Comparison of ENCODE assay signal across 8 mouse cellular contexts in genomic region chr6:83830941-83831605, GRCm38 (mm10). TPM values are rescaled to one million over a fixed set of nuclear protein-coding genes. Genes with fewer than 3 reads are reported as not detected.
DNase-seq lines count a peak whose midpoint lies in the region; ATAC-seq and TF ChIP-seq lines count a peak whose summit lies in the region.

No protein-coding gene starts in this region.

- peaks cover 3% of the 10 kb centered on the region; the same call in 1 of the 2 replicates for H3K79me2 ChIP-seq in CH12.LX (replicated peaks; ENCODE audit: control insufficient read depth, extremely low read depth, insufficient read depth, poor library complexity, severe bottlenecking)

- no peak for TF ChIP-seq RAD21 in CH12.LX (IDR thresholded peaks at IDR 0.05; ENCODE audit: low read depth, low read length)

- H3K9ac ChIP-seq in kidney, embryonic 16.5 days (replicated peaks; ENCODE audit: low read length), result peak overlapping the region; percentile 88
- peak overlapping the region; percentile 79 for H3K9ac ChIP-seq in CH12.LX (ENCODE audit: insufficient read depth, low read depth)
- peak overlapping the region; percentile 78 for H3K9ac ChIP-seq in hindbrain, embryonic 11.5 days (ENCODE audit: low read depth, low read length)

- in situ Hi-C loops in CH12.LX (cut with MboI; ENCODE audit: low pct_ligation_motif_present, low pct_unique_long_range_greater_than_20kb, low sequenced_read_pairs), result no loop called here

- no peaks in the 10 kb centered on the region for H3K9me3 ChIP-seq in kidney, embryonic 16.5 days (ENCODE audit: low read length)
- H3K9me3 ChIP-seq in CH12.LX (replicated peaks; ENCODE audit: low read length), result no peaks in the 10 kb centered on the region
- H3K9me3 ChIP-seq in hindbrain, embryonic 11.5 days (ENCODE audit: control insufficient read depth, low read length), result no peaks in the 10 kb centered on the region

- peak overlapping the region; percentile 76 for H3K27ac ChIP-seq in kidney, embryonic 16.5 days (ENCODE audit: low read length)
- H3K27ac ChIP-seq in CH12.LX (ENCODE audit: insufficient read depth, low read depth), result peak overlapping the region; percentile 68
- H3K27ac ChIP-seq in hindbrain, embryonic 11.5 days (ENCODE audit: low read depth, low read length), result peak overlapping the region; percentile 73

- H3K4me3 ChIP-seq in kidney, embryonic 16.5 days (ENCODE audit: low read length), result peak overlapping the region; percentile 79
- H3K4me3 ChIP-seq in CH12.LX (replicated peaks in 1 of 3; ENCODE audit: low read depth in 2 of 3, low read length in 2 of 3, poor library complexity in 1 of 3), result peak overlapping the region; percentile 58 to 85 (median 68)
- H3K4me3 ChIP-seq in hindbrain, embryonic 11.5 days (ENCODE audit: low read depth, low read length), result peak overlapping the region; percentile 70

- peaks cover 15% of the 10 kb centered on the region for H3K4me1 ChIP-seq in kidney, embryonic 16.5 days (ENCODE audit: insufficient read depth, low read length)
- peaks cover 5 to 22% of the 10 kb centered on the region in 2 experiments for H3K4me1 ChIP-seq in CH12.LX (ENCODE audit: control insufficient read depth in 1 of 2, insufficient read depth in 2 of 2)
- H3K4me1 ChIP-seq in hindbrain, embryonic 11.5 days (replicated peaks; ENCODE audit: control insufficient read depth, insufficient read depth, low read length), result no peaks in the 10 kb centered on the region

- H3K27me3 ChIP-seq in kidney, embryonic 16.5 days (ENCODE audit: insufficient read depth, low read length), result no peaks in the 10 kb centered on the region
- H3K27me3 ChIP-seq in CH12.LX (replicated peaks), result peaks cover 7% of the 10 kb centered on the region
- H3K27me3 ChIP-seq in hindbrain, embryonic 11.5 days (ENCODE audit: control insufficient read depth, insufficient read depth, low read length), result no peaks in the 10 kb centered on the region

- TF ChIP-seq EP300 in CH12.LX (IDR thresholded peaks at IDR 0.05; ENCODE audit: low read length), result no peak

- peak overlapping the region; percentile 73 for H3K4me2 ChIP-seq in kidney, embryonic 16.5 days (replicated peaks; ENCODE audit: low read depth, low read length)
- H3K4me2 ChIP-seq in CH12.LX (ENCODE audit: insufficient read depth, low read depth, poor library complexity, severe bottlenecking), result peak overlapping the region; percentile 92
- peak overlapping the region; percentile 75 for H3K4me2 ChIP-seq in hindbrain, embryonic 11.5 days (replicated peaks; ENCODE audit: low read depth, low read length)

- WGBS in kidney, embryonic 16.5 days, result under 1% methylated on average over 30 of the region's 35 CpGs
- WGBS in hindbrain, embryonic 11.5 days, result 2% methylated on average over 32 of the region's 35 CpGs

- ATAC-seq in kidney, embryonic 16.5 days (ENCODE audit: low FRiP score, low TSS enrichment), result peak; percentile 86; the same call in 1 of the 2 replicates
- no peak; the same call in 1 of the 2 replicates for ATAC-seq in hindbrain, embryonic 11.5 days (ENCODE audit: low FRiP score)
- peak; percentile 24 for ATAC-seq in megakaryocyte-erythroid progenitor cell, adult 5-6 weeks (replicated peaks; ENCODE audit: low FRiP score, low TSS enrichment, poor library complexity, severe bottlenecking)

- dilution Hi-C loops in CH12.LX (cut with MboI; ENCODE audit: extremely low pct_ligation_motif_present, extremely low pct_unique_long_range_greater_than_20kb, low sequenced_read_pairs), result no loop called here

- DNase-seq in kidney, postnatal 10 days, result no peak
- DNase-seq in CH12.LX (ENCODE audit: extremely low read depth), result peak; percentile 69
- peak; percentile 9 for DNase-seq in embryo, embryonic 11.5 days (ENCODE audit: low read depth, low spot score)
- DNase-seq in hindbrain, embryonic 11.5 days (ENCODE audit: low spot score), result no peak
- peak; percentile 4 for DNase-seq in thymus, postnatal 25 days
- DNase-seq in cerebellum, postnatal 10 days, result no peak

- TF ChIP-seq POLR2A in CH12.LX (IDR thresholded peaks at IDR 0.05; ENCODE audit: low read depth, low read length), result no peak

- TF ChIP-seq CTCF in CH12.LX (conservative IDR thresholded peaks at IDR 0.05 in 1 of 2, IDR thresholded peaks at IDR 0.05 in 1 of 2; ENCODE audit: low read depth in 2 of 2, low read length in 2 of 2), result no peak

- H3K36me3 ChIP-seq in kidney, embryonic 16.5 days (ENCODE audit: insufficient read depth, low read length), result no peaks in the 10 kb centered on the region
- peaks cover 0 to 16% of the 10 kb centered on the region in 2 experiments for H3K36me3 ChIP-seq in CH12.LX (replicated peaks in 1 of 2; ENCODE audit: control insufficient read depth in 1 of 2, insufficient read depth in 1 of 2, low read length in 1 of 2)
- H3K36me3 ChIP-seq in hindbrain, embryonic 11.5 days (ENCODE audit: control insufficient read depth, insufficient read depth, low read length), result no peaks in the 10 kb centered on the region

TF ChIP-seq in CH12.LX, 34 proteins besides CTCF, POLR2A, EP300 and RAD21:
- peak; percentile 1; the same call in 1 of the 2 replicates for TF ChIP-seq MAX (IDR thresholded peaks at IDR 0.05; ENCODE audit: low read length)
- TF ChIP-seq SIN3A (IDR thresholded peaks at IDR 0.05; ENCODE audit: low read length), result no peak

RNA-seq across cellular contexts. Expression of gene Paip2b, which starts 0.5 kb away (rescaled TPM):
- 17.4 and 18.1 TPM in 2 replicates for polyA plus RNA-seq in kidney, embryonic 16.5 days (2015; fragmentation: Nextera tagmentation; extraction: Ambion mirVana)
- total RNA-seq in CH12.LX (2012; rRNA removed) (30.9 and 31.1 TPM in 2 replicates), CH12.LX (2014; rRNA removed) (36.3 and 39.0 TPM in 2 replicates)
- 26.7 and 34.2 TPM in 2 replicates for polyA plus RNA-seq in CH12.LX (2012; ENCODE audit: insufficient read length, low read depth)
- 22.2 and 22.3 TPM in 2 replicates for polyA plus RNA-seq in hindbrain, embryonic 11.5 days (2014; fragmentation: Nextera tagmentation; extraction: Ambion mirVana)
- 8.3 and 17.4 TPM in 2 replicates for total RNA-seq in megakaryocyte-erythroid progenitor cell, adult 5-6 weeks (2014; fragmentation: Nextera tagmentation)
- 14.1 and 21.2 TPM in 2 replicates for total RNA-seq in megakaryocyte-erythroid progenitor cell, adult 5-6 weeks (2017)

RNA-seq across cellular contexts. Expression of gene Zfp638, which starts 35.8 kb away (rescaled TPM):
- polyA plus RNA-seq in kidney, embryonic 16.5 days (2015; fragmentation: Nextera tagmentation; extraction: Ambion mirVana), result 48.4 and 58.8 TPM in 2 replicates
- total RNA-seq in CH12.LX (2012; rRNA removed) (48.0 and 57.7 TPM in 2 replicates), CH12.LX (2014; rRNA removed) (57.3 and 85.0 TPM in 2 replicates)
- 42.1 and 51.3 TPM in 2 replicates for polyA plus RNA-seq in CH12.LX (2012; ENCODE audit: insufficient read length, low read depth)
- polyA plus RNA-seq in hindbrain, embryonic 11.5 days (2014; fragmentation: Nextera tagmentation; extraction: Ambion mirVana), result 111 and 119 TPM in 2 replicates
- total RNA-seq in megakaryocyte-erythroid progenitor cell, adult 5-6 weeks (2014; fragmentation: Nextera tagmentation), result 104 and 139 TPM in 2 replicates
- 158 and 188 TPM in 2 replicates for total RNA-seq in megakaryocyte-erythroid progenitor cell, adult 5-6 weeks (2017)

RNA-seq across cellular contexts. Expression of gene Nagk, which starts 36.3 kb away (rescaled TPM):
- polyA plus RNA-seq in kidney, embryonic 16.5 days (2015; fragmentation: Nextera tagmentation; extraction: Ambion mirVana), result 60.7 and 60.9 TPM in 2 replicates
- total RNA-seq in CH12.LX (2012; rRNA removed) (11.1 and 11.6 TPM in 2 replicates), CH12.LX (2014; rRNA removed) (4.8 and 5.6 TPM in 2 replicates)
- 8.8 and 9.8 TPM in 2 replicates for polyA plus RNA-seq in CH12.LX (2012; ENCODE audit: insufficient read length, low read depth)
- polyA plus RNA-seq in hindbrain, embryonic 11.5 days (2014; fragmentation: Nextera tagmentation; extraction: Ambion mirVana), result 35.9 and 42.6 TPM in 2 replicates
- 3.5 and 10.2 TPM in 2 replicates for total RNA-seq in megakaryocyte-erythroid progenitor cell, adult 5-6 weeks (2014; fragmentation: Nextera tagmentation)
- total RNA-seq in megakaryocyte-erythroid progenitor cell, adult 5-6 weeks (2017), result 4.0 and 4.2 TPM in 2 replicates

RNA-seq across cellular contexts. Expression of gene Tex261, which starts 55.5 kb away (rescaled TPM):
- 98.9 and 101 TPM in 2 replicates for polyA plus RNA-seq in kidney, embryonic 16.5 days (2015; fragmentation: Nextera tagmentation; extraction: Ambion mirVana)
- total RNA-seq in CH12.LX (2012; rRNA removed), result 44.6 and 52.4 TPM in 2 replicates
- 42.4 and 65.6 TPM in 2 replicates for total RNA-seq in CH12.LX (2014; rRNA removed)
- 87.8 and 88.9 TPM in 2 replicates for polyA plus RNA-seq in CH12.LX (2012; ENCODE audit: insufficient read length, low read depth)
- polyA plus RNA-seq in hindbrain, embryonic 11.5 days (2014; fragmentation: Nextera tagmentation; extraction: Ambion mirVana), result 48.1 and 50.1 TPM in 2 replicates
- 53.2 and 57.9 TPM in 2 replicates for total RNA-seq in megakaryocyte-erythroid progenitor cell, adult 5-6 weeks (2014; fragmentation: Nextera tagmentation)
- 21.3 and 39.1 TPM in 2 replicates for total RNA-seq in megakaryocyte-erythroid progenitor cell, adult 5-6 weeks (2017)

Comparison
In these comparisons a context has a peak if more than half of its experiments do, and no peak if none do; other contexts are left out.
1. DNase-seq: peak in CH12.LX (single experiment), embryo, embryonic 11.5 days (single experiment) and thymus, postnatal 25 days (single experiment); none in kidney, postnatal 10 days (single experiment), hindbrain, embryonic 11.5 days (single experiment) and cerebellum, postnatal 10 days (0 of 2).
2. Peak in every context shown above with its lines, with median percentiles within 50 percentile points of each other: H3K27ac ChIP-seq, H3K4me2 ChIP-seq, H3K4me3 ChIP-seq and H3K9ac ChIP-seq.